Mouse (Mus musculus): ENCODE measurements at regions not wholly inside any gene's neighbourhood (a gene's known extent, or its start where the extent isn't known, plus 50 kb on each side); places are given as distances from the start of the nearest gene placed in this dataset.

GRCm38 (mm10) chr12:117465998-117466397 lies 50.3 kb upstream of the Rapgef5 start:
- Histone ChIP-seq H3K36me3 (no peaks in the 10 kb centered on the region), H3K27ac (replicated peaks) (no peak overlapping the region), H3K27me3 (no peaks in the 10 kb centered on the region), H3K9me3 (no peaks in the 10 kb centered on the region), H3K4me1 (no peaks in the 10 kb centered on the region), H3K9ac (replicated peaks) (no peak overlapping the region), H3K4me3 (no peak overlapping the region), H3K4me2 (replicated peaks) (no peak overlapping the region)
- ATAC-seq (replicated peaks) = no peak
- 70% methylated on average over 7 of the region's 7 CpGs for WGBS

All from forebrain, embryonic 15.5 days (tissue).